Mouse (Mus musculus) urinary bladder, postnatal 25 days (tissue): ENCODE measurements around the gene Lurap1.

Source experiments
- DNase-seq: peaks from one replicate; pipeline ENCODE4 v3.0.0; 2022; ENCODE audit warnings: low spot score

Lurap1 gene

DNA sequence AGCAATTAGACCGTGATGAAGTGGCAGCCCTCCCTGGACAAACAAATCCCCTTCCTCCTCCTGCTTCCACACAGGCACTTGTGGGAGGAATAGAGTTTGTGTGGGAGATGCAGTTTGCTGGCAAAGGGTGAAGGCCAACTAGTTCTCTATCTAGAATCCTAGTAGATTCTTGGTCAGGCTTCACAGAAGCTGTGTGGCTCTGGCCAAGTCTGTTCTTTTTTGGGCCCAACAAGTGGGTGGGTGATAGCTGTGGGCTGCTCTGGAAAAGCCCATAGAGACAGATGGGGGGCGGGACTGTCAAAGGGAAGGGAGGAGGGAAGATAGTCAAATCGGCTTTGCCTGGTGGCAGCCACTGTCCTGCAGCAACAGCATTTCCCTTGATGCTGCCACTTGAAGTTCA lies 9.6 kb upstream of the Lurap1 start:
- no peak for DNase-seq

DNA sequence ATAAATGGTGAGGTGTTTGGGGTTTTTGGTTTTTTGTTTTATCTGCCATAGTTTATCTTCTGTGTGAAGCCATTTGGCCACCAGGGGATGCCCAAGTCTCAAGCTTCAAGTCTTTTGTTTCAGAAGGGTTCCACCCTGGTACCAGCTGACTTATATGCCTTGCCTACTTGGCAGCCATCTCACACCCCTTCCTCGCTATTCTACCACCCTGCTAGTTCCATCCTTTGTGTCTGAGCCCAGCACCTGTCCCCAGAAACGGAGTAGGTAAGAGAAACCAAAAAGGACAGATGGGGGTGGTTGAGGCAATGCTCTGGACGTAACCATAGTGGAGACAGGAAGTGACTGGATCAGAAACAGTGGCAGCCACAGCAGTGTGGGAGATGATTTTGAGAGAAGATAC lies 8.8 kb upstream of the Lurap1 start:
- DNase-seq, result no peak

- no peak for DNase-seq
Measured at GRCm38 (mm10) chr4:116157882-116158281, 6.7 kb upstream of the Lurap1 start.

DNA sequence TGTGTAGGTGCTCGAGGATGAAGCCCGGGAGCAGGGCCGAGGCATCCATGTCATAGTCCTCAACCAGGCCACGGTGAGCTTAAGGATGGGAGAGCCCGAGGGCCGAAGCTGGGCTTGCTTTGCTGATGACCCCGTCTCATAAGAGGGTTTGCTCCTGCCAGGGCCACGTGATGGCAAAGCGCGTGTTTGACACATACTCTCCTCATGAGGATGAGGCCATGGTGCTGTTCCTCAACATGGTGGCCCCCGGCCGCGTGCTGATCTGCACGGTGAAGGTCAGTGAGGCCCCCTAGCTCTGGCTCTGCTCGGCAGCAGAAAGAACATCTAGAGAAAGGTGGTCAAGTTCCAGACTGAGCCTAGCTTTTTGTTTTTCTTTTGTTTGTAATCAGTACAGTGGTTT lies 1.6 kb upstream of the Lurap1 start:
- no peak for DNase-seq

DNA sequence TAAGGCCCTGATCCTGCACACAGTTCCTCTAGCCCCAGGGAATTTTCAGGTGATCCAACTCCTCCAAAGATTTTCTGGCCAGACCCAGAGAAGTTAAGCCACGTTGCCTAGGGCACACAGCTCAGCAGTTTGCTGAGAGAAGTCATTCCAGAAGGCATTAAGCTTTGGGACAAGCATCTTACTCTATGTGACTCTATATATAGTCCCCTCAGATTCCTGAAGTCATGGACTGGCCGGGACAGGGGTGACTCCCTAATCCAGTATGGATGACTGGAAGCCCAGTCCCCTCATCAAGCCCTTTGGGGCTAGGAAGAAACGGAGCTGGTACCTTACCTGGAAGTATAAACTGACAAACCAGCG lies 296 bp downstream of the Lurap1 start:
- no peak for DNase-seq

- DNase-seq, result peak; percentile 71
Measured at GRCm38 (mm10) chr4:116150156-116150861, 829 bp downstream of the Lurap1 start.

DNA sequence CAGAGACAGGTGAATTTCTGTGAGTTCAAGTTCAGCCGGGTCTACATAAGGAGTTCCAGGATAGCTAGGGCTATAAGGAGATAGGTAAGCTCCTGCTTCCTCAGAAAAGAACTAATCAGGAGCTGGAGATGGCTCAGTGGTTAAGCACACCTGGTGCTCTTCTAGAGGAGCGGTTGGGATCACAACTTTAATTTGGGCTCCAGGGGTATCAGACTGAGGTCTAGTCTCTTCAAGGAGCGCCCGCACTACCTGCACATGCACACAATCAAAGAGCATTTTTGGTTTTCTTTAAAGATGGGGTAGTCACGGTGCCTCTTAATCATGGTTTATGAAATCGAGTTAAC lies 1.4 kb downstream of the Lurap1 start:
- DNase-seq, result no peak

DNA sequence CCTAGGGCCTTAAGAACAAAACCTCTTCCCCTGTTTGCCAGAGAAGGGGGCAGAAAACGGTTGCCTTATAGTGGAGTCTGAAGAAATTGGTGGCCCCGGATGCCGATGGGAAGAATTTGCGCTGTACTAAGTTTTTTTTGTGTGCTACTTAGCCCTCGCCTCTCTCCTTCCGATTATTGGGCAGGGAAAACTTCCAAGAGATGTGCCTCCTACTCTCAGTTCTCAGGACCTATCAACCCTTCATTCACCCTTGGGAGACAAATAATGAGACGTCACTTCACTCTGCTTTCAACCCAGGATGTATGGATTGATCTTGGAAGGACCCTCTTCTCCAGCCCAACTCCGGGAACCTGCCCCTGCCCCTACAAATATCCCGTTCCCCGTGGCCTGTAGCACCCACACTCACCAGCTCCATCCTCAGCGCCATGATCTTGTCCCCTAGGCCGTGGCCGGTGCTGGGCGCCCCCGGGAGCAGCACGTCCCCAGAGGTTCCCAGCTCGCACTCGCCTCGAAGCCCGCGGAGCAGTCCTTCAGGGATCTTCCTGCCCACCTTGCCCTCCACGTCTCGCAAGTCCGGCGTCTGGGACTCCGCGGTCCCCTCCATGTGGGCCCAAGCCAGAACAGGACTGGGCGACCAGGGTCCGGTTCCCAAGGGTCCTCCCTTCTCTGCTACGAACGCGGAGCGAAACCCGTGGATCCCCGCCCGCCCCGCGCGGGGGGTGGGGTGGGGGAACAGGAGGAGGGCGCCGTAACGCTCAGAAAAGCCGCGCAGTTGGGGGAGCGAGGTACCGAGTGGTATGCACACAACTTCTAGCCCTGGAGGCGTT lies 7.0 kb downstream of the Lurap1 start:
- DNase-seq, result peak; percentile 62

GRCm38 (mm10) chr4:116143317-116143811 lies 7.8 kb downstream of the Lurap1 start:
- no peak for DNase-seq

DNA sequence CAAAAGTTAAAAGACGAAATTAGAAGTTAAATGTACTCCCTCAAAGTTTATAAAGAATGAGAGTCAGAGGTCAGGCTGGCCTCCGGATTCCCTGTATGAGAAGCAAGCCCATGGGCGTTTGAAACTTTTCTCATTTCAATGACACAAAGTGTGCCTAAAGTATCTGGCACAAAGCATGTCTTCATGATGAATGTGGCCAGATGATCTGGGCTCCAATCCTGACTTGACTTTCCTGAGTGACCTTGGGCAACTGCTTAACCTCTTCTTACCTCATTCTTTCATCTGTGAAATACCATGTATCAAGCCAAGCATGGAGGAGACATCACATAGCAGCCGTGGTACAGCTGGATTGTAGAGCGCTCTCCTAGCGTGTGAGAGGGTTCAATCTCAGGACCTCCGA lies 8.9 kb downstream of the Lurap1 start:
- DNase-seq, result no peak

DNA sequence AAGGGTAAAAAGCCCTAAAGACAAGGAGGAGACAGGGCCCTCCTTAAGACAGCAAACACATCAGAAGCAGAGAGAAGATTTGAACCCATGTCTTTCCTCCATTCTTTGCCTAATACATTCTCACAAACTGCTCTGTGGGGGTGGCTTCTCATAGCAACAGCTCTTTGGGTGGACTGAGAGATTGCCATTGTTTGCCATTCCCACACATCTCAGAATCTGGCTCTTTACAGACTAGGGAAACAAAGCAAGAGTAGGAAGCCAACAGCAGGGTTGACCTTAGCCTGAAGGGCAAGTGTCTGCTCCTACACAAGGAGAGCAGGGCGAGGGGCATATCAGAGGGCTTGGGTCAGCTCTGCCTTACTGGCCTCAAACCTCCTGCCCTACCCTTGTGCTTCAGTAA lies 9.4 kb downstream of the Lurap1 start:
- DNase-seq, result no peak

- DNase-seq, result no peak
Measured at GRCm38 (mm10) chr4:116140801-116141574, 10.2 kb downstream of the Lurap1 start.

GRCm38 (mm10) chr4:116137421-116137996 lies 13.6 kb downstream of the Lurap1 start:
- no peak for DNase-seq

- DNase-seq, result no peak
Measured at GRCm38 (mm10) chr4:116134990-116135389, 16.1 kb downstream of the Lurap1 start.

GRCm38 (mm10) chr4:116133126-116133525 lies 18.0 kb downstream of the Lurap1 start:
- DNase-seq, result no peak

GRCm38 (mm10) chr4:116127956-116128355 lies 23.2 kb downstream of the Lurap1 start:
- no peak for DNase-seq

DNA sequence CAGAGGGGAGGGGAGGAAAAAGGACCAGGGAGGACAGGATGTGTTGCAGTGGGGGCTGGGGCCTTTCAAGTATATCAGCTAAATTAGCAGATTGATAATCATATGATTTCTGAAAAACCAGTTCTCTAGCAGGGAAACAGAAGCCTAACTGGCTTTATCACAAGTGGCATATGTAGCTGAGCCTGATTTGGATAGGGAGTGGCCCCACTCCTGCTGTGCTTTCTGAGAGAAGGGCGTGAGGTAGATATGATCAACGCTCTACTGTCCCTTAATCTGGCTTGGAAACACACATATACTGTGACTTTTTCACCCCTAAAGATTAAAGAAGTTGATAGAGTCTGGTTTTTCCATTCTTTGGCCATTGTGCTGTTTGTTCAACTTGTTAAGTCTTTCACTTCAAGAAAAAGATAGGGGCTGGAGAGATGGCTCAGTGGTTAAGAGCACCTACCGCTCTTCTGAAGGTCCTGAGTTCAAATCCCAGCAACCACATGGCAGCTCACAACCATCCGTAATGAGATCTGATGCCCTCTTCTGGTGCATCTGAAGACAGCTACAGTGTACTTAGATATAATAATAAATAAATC lies 25.2 kb downstream of the Lurap1 start:
- no peak for DNase-seq

- peak; percentile 66 for DNase-seq
Measured at GRCm38 (mm10) chr4:116123602-116124519, 27.3 kb downstream of the Lurap1 start, which contains the start of the genes Rad54l and Pomgnt1. TSS of gene Rad54l (minus strand) at chr4:116123690. TSS of gene Pomgnt1 (plus strand) at chr4:116123840.

DNA sequence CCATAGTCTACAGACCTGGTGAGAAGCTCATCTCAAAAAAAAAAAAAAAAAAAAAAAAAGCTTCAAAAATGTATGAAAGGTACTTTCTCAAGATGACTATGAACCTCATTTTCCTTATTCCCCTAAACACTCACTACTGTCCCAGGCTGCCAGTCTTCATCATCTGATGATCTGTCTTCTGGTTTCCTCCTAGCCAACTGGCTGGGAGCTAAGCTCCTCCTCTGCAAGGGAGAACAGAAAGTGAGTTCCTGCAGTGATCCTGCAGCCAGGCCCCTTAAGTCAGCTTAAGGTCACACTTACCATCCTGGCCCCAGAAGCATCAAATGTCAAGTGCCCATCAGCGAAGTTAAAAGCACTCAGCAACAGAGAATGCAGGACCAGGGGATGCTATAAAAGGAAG lies 28.4 kb downstream of the Lurap1 start:
- DNase-seq, result no peak

DNA sequence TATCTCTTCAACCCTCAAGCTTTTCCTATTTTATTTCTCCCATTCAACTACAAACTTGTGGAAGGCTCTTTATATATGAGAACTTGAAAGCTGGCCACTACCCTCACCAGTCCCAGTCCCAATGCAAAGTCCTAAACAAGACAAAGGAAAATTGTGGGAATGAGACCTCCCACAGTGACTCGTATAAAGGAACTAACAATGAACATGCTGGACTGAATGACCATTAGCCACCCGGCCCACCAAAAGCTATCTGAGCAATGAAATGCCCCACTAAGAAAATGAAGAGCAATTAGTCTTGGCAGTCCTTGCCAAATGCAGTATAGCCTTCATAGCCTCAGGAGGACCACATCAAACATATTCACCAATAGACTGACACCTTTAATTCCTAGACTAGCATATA lies 39.7 kb downstream of the Lurap1 start:
- DNase-seq, result no peak

DNA sequence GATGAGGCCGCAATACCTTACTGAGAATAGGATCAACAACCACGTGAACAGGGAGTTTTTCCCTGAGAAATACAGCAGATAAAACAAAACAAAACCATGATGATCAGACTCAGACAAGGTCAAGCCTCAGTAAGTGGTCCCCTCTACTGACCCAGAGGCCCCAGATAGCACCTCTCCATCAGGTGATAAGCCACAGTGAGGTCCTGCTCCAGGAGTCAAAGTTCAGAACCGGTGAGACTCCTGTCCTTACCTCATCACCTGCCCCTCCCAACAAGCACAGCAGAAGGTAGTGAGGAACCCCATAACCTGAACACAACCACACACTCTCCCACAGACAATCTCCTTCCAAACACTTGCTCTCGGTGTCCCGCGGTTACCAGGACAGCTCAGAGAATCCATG lies 40.4 kb downstream of the Lurap1 start:
- DNase-seq, result no peak
